Mouse (Mus musculus): ENCODE data around the gene Supt16.

DNA sequence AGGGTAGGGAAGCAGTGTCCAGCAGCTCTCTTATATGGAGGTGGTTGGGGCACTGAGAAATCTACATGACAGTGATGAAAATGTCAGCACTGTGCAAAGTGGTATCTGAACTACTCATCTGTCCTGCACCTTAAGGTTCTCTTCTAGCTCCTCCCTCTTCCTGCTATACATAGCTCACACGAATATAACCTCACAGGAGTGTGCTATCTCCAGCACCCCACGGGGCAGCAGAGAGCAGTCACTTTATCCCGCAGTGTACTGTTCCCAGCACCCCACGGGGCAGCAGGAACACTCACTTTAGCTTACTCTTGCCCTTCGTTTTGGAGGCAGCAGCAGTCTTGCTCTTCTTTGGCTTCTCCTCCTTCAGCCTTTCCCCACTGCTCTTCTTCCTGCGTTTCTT is 35.0 kb upstream of the Supt16 start:
- TF ChIP-seq CTCF (IDR thresholded peaks at IDR 0.05; ENCODE audit: insufficient read depth, low read length) (no peak), POLR2A (IDR thresholded peaks at IDR 0.05; ENCODE audit: borderline replicate concordance, extremely low read depth, low read depth, low read length) (no peak)
